Mouse (Mus musculus) cortical plate, adult 2 months (tissue): ENCODE measurements around the gene Bcas3.

Experiments used
- CTCF ChIP-seq: fragments of 200-500 bp; IDR thresholded peaks from 2 replicates; pipeline ENCODE4 v1.5.1; 2011; ENCODE audit warnings: mild to moderate bottlenecking, control low read depth, low read length; ENCODE audit not compliant: insufficient read depth; ENCODE audit errors: extremely low read depth
- POLR2A ChIP-seq: fragments of 200-500 bp; IDR thresholded peaks from 2 replicates; pipeline ENCODE4 v1.6.1; 2011; ENCODE audit warnings: mild to moderate bottlenecking, low read length, control low read depth; ENCODE audit not compliant: insufficient read depth; ENCODE audit errors: extremely low read depth

DNA sequence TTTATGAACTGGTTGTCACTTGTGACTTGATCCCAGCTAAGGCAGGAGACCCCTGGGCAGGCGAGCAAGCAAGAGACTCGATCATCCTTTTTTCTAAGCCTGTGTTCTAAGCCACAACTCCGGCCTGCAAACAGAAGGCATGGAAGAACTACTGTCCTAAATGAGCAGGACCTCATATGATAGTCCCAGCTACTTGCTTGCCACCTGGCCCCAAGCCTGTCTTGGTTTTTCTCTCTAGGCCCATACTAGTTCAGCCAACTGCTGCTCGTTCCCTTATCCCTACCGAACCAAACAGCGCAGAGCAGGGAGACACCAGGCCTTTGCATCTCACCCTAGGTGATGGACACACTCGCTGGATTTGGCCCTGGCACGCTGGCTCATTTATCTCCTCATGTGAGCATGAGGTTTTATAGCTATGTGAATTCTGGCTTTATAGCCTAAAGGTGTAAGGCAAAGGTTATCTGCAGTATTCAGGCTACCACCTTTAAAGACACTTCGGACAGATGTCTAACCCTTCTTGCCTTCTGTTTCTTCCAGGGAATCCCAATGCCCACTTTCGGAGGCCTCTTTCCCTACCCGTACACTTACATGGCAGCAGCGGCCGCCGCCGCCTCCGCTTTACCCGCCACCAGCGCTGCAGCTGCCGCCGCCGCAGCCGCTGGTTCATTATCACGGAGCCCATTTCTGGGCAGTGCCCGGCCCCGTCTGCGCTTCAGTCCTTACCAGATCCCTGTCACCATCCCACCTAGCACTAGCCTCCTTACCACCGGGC lies 487.2 kb downstream of the Bcas3 start:
- TF ChIP-seq CTCF (no peak), POLR2A (no peak)
